9 mouse cellular contexts compared by ENCODE assay signal in the genomic region with DNA sequence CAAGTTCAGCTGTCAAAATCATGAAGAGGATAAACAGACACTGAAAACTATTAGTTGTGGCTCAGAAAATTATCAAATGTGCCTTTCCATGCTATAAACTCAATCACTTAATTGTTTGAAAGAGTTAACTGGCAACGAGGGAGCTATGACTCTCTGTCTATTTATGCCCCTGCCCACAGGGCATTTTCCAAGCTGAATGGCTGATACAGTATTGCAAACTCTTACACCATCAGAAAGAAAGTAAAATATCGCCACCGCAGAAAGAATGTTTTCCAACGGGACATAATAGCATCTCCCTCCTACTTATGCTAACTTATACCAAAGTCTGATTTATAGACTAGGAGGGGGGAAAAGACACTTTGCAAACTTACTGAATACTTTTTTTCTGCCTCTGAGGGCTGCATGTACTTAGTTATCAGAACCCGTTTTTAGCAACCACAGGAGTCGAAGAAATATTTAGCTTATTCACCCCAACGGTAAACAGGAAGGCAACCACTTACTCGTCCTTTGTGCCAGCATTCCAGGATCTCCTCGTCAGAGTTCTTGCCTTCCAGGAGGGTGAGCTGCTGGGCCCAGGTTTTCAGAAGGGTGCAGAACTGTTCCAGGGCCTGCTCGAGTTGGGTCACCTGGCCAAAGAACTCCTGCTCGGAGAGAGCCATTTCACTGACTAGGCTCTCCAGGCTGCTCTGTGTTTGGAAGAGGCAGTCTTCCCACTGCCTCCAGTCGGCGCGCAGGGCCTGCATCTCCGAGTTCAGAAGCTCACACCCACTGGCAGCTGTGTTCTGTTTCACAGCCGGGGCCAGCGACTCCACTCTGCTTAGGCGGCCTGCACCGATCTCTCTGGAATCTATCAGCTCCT.
A peak's percentile ranks its signal among the peaks of the same experiment; 100 is the strongest.
DNase-seq lines count a peak whose midpoint lies in the region; ATAC-seq and TF ChIP-seq lines count a peak whose summit lies in the region.
"Had no signal": no experiment of that assay in that cellular context is flagged by ENCODE, and none has a peak within 500 bp of the region (broad histone marks: within the 10 kb centered on the region; RNA-seq: fewer than 3 reads in every experiment).

No protein-coding gene starts in this region.

- WGBS in cerebellum, adult 2 months, result 45% methylated on average over 19 of the region's 19 CpGs
- WGBS in lung, embryonic 15.5 days, result 11% methylated on average over 19 of the region's 19 CpGs

- no peak for TF ChIP-seq POLR2A in cerebellum, adult 2 months (IDR thresholded peaks at IDR 0.05; ENCODE audit: borderline replicate concordance, insufficient read depth, low read length)

- DNase-seq in cerebellum, adult 2 months, result peak in 1 of 2 experiments; percentile 26
- no peak for DNase-seq in cerebellum, adult 8-10 months
- peak; percentile 18 to 32 for DNase-seq in frontal cortex, postnatal 10 days (ENCODE audit: low spot score in 2 of 2)
- DNase-seq in heart, postnatal 4 days, result peak; percentile 82
- DNase-seq in layer of hippocampus, adult 8-10 months (ENCODE audit: low spot score in 2 of 2), result peak; percentile 66 to 69
- DNase-seq in right cerebral cortex, adult 18-20 months, result peak; percentile 79
- DNase-seq in spleen, adult 12 weeks (ENCODE audit: low spot score), result no peak

- H3K27ac ChIP-seq in cerebellum, adult 2 months (ENCODE audit: insufficient read depth, low read length), result 0 out of 2 replicates have a peak overlapping the region, but pooled peaks have one; percentile 7
- peak overlapping the region; percentile 92 for H3K27ac ChIP-seq in lung, embryonic 15.5 days
- H3K27ac ChIP-seq: liver, embryonic 15.5 days had no signal

- ATAC-seq in lung, embryonic 15.5 days (ENCODE audit: borderline replicate concordance, extremely low read depth, low FRiP score, low TSS enrichment), result peak; percentile 91

- H3K9me3 ChIP-seq in lung, embryonic 15.5 days, result no peaks in the 10 kb centered on the region
- H3K9me3 ChIP-seq: liver, embryonic 15.5 days had no signal

- no peak overlapping the region for H3K4me3 ChIP-seq in cerebellum, adult 2 months (replicated peaks; ENCODE audit: insufficient read depth, low read depth, low read length)
- peak overlapping the region; percentile 31 for H3K4me3 ChIP-seq in lung, embryonic 15.5 days
- H3K4me3 ChIP-seq: liver, embryonic 15.5 days had no signal

- no peaks in the 10 kb centered on the region for H3K27me3 ChIP-seq in cerebellum, adult 2 months (ENCODE audit: control insufficient read depth, insufficient read depth, low read length)
- no peaks in the 10 kb centered on the region for H3K27me3 ChIP-seq in lung, embryonic 15.5 days
- H3K27me3 ChIP-seq: liver, embryonic 15.5 days had no signal

- no peak for TF ChIP-seq CTCF in cerebellum, adult 2 months (IDR thresholded peaks at IDR 0.05; ENCODE audit: borderline replicate concordance, insufficient read depth, low read depth, low read length)

- peak overlapping the region; percentile 48 for H3K4me2 ChIP-seq in lung, embryonic 15.5 days
- H3K4me2 ChIP-seq: liver, embryonic 15.5 days had no signal

- H3K4me1 ChIP-seq in cerebellum, adult 2 months (ENCODE audit: control insufficient read depth, insufficient read depth, low read length), result no peaks in the 10 kb centered on the region
- peaks cover 12% of the 10 kb centered on the region for H3K4me1 ChIP-seq in lung, embryonic 15.5 days
- H3K4me1 ChIP-seq: liver, embryonic 15.5 days had no signal

- H3K9ac ChIP-seq in lung, embryonic 15.5 days, result peak overlapping the region; percentile 38; the same call in 1 of the 2 replicates
- H3K9ac ChIP-seq: liver, embryonic 15.5 days had no signal

- H3K36me3 ChIP-seq in lung, embryonic 15.5 days, result no peaks in the 10 kb centered on the region
- H3K36me3 ChIP-seq: liver, embryonic 15.5 days had no signal

Comparison
In these comparisons a context has a peak if more than half of its experiments do, and no peak if none do; other contexts are left out.
1. DNase-seq: peak in frontal cortex, postnatal 10 days (2 of 2), heart, postnatal 4 days (single experiment), layer of hippocampus, adult 8-10 months (2 of 2) and right cerebral cortex, adult 18-20 months (single experiment); none in cerebellum, adult 8-10 months (single experiment) and spleen, adult 12 weeks (single experiment).